Mouse (Mus musculus): ENCODE data around the gene Sgk1. TPM values are rescaled to one million over a fixed set of nuclear protein-coding genes. Genes with fewer than 3 reads are reported as not detected.

Sgk1 gene
- polyA plus RNA-seq, 1 experiment from 2014 or later, result 86.9 TPM

GRCm38 (mm10) chr10:21997550-21998204, 115.7 kb downstream of the Sgk1 start:
- peaks cover 27% of the 10 kb centered on the region for H3K36me3 ChIP-seq (ENCODE audit: insufficient read depth, low read length)
- no peaks in the 10 kb centered on the region for H3K9me3 ChIP-seq (ENCODE audit: low read length)
- 69% methylated on average over 12 of the region's 12 CpGs for WGBS
- H3K4me1 ChIP-seq (ENCODE audit: insufficient read depth, low read depth, low read length), result peaks cover 2% of the 10 kb centered on the region
- TF ChIP-seq EP300 (IDR thresholded peaks at IDR 0.05), result no peak
- TF ChIP-seq CTCF (IDR thresholded peaks at IDR 0.05), result no peak
- peak overlapping the region; percentile 92 for H3K4me2 ChIP-seq (replicated peaks; ENCODE audit: low read depth, low read length)
- ATAC-seq, result no peak
- no peaks in the 10 kb centered on the region for H3K27me3 ChIP-seq (replicated peaks; ENCODE audit: insufficient read depth, low read length)
- H3K4me3 ChIP-seq (ENCODE audit: low read depth, low read length), result peak overlapping the region; percentile 88
- no peak for DNase-seq (ENCODE audit: low spot score)
- no peak overlapping the region for H3K27ac ChIP-seq (ENCODE audit: low read length)
- peak overlapping the region; percentile 97 for H3K9ac ChIP-seq (replicated peaks; ENCODE audit: low read depth)

- no peak for ATAC-seq
- Histone ChIP-seq H3K36me3 (ENCODE audit: insufficient read depth, low read length) (peaks cover 27% of the 10 kb centered on the region), H3K27me3 (replicated peaks; ENCODE audit: insufficient read depth, low read length) (no peaks in the 10 kb centered on the region), H3K9me3 (ENCODE audit: low read length) (no peaks in the 10 kb centered on the region), H3K27ac (ENCODE audit: low read length) (no peak overlapping the region), H3K4me3 (ENCODE audit: low read depth, low read length) (peak overlapping the region; percentile 88), H3K4me2 (replicated peaks; ENCODE audit: low read depth, low read length) (peak overlapping the region; percentile 92), H3K9ac (replicated peaks; ENCODE audit: low read depth) (peak overlapping the region; percentile 41), H3K4me1 (ENCODE audit: insufficient read depth, low read depth, low read length) (no peaks in the 10 kb centered on the region; the same call in 1 of the 2 replicates)
- TF ChIP-seq EP300 (IDR thresholded peaks at IDR 0.05) (no peak), CTCF (IDR thresholded peaks at IDR 0.05) (no peak)
- no peak for DNase-seq (ENCODE audit: low spot score)
- 64% methylated on average over 28 of the region's 28 CpGs for WGBS
Measured at GRCm38 (mm10) chr10:21998503-21999180, 116.7 kb downstream of the Sgk1 start.

- Histone ChIP-seq H3K9ac (replicated peaks; ENCODE audit: low read depth) (no peak overlapping the region), H3K9me3 (ENCODE audit: low read length) (no peaks in the 10 kb centered on the region), H3K4me1 (ENCODE audit: insufficient read depth, low read depth, low read length) (no peaks in the 10 kb centered on the region; the same call in 1 of the 2 replicates), H3K4me2 (replicated peaks; ENCODE audit: low read depth, low read length) (peak overlapping the region; percentile 27; the same call in 1 of the 2 replicates), H3K4me3 (ENCODE audit: low read depth, low read length) (no peak overlapping the region), H3K27me3 (replicated peaks; ENCODE audit: insufficient read depth, low read length) (no peaks in the 10 kb centered on the region), H3K27ac (ENCODE audit: low read length) (no peak overlapping the region), H3K36me3 (ENCODE audit: insufficient read depth, low read length) (peaks cover 27% of the 10 kb centered on the region)
- no peak for TF ChIP-seq EP300 (IDR thresholded peaks at IDR 0.05)
- TF ChIP-seq CTCF (IDR thresholded peaks at IDR 0.05), result no peak
- no peak for DNase-seq (ENCODE audit: low spot score)
- 61% methylated on average over 10 of the region's 10 CpGs for WGBS
- peak; percentile 55 for ATAC-seq
Measured at GRCm38 (mm10) chr10:22000491-22001306, 118.7 kb downstream of the Sgk1 start.

- Histone ChIP-seq H3K4me3 (ENCODE audit: low read depth, low read length) (no peak overlapping the region), H3K27me3 (replicated peaks; ENCODE audit: insufficient read depth, low read length) (no peaks in the 10 kb centered on the region), H3K36me3 (ENCODE audit: insufficient read depth, low read length) (peaks cover 25% of the 10 kb centered on the region), H3K27ac (ENCODE audit: low read length) (no peak overlapping the region), H3K4me1 (ENCODE audit: insufficient read depth, low read depth, low read length) (no peaks in the 10 kb centered on the region; the same call in 1 of the 2 replicates), H3K4me2 (replicated peaks; ENCODE audit: low read depth, low read length) (no peak overlapping the region), H3K9ac (replicated peaks; ENCODE audit: low read depth) (no peak overlapping the region), H3K9me3 (ENCODE audit: low read length) (no peaks in the 10 kb centered on the region)
- peak; percentile 17; the same call in 1 of the 2 replicates for ATAC-seq
- no peak for TF ChIP-seq CTCF (IDR thresholded peaks at IDR 0.05)
- TF ChIP-seq EP300 (IDR thresholded peaks at IDR 0.05), result 0 out of 2 replicates have a peak, but pooled peaks have one; percentile 10
- no peak for DNase-seq (ENCODE audit: low spot score)
- WGBS, result 73% methylated on average over 4 of the region's 5 CpGs
Measured at GRCm38 (mm10) chr10:22001621-22002020, 119.6 kb downstream of the Sgk1 start.

GRCm38 (mm10) chr10:22004763-22005162, 122.8 kb downstream of the Sgk1 start:
- DNase-seq (ENCODE audit: low spot score), result no peak
- H3K9ac ChIP-seq (replicated peaks; ENCODE audit: low read depth), result no peak overlapping the region
- H3K9me3 ChIP-seq (ENCODE audit: low read length), result no peaks in the 10 kb centered on the region
- TF ChIP-seq EP300 (IDR thresholded peaks at IDR 0.05) (peak; percentile 98), CTCF (IDR thresholded peaks at IDR 0.05) (no peak)
- no peak for ATAC-seq
- H3K4me2 ChIP-seq (replicated peaks; ENCODE audit: low read depth, low read length), result no peak overlapping the region
- no peaks in the 10 kb centered on the region for H3K4me1 ChIP-seq (ENCODE audit: insufficient read depth, low read depth, low read length)
- peaks cover 3% of the 10 kb centered on the region; the same call in 1 of the 2 replicates for H3K36me3 ChIP-seq (ENCODE audit: insufficient read depth, low read length)
- no peak overlapping the region for H3K4me3 ChIP-seq (ENCODE audit: low read depth, low read length)
- 63% methylated on average over 5 of the region's 5 CpGs for WGBS
- H3K27me3 ChIP-seq (replicated peaks; ENCODE audit: insufficient read depth, low read length), result no peaks in the 10 kb centered on the region
- H3K27ac ChIP-seq (ENCODE audit: low read length), result no peak overlapping the region

Measured in lung, postnatal 0 days (tissue).